Mouse (Mus musculus): Measurements from ENCODE around the gene Vmn2r101. TPM values are rescaled to one million over a fixed set of nuclear protein-coding genes. Genes with fewer than 3 reads are reported as not detected.

Gene Vmn2r101
- not detected in 2 replicates for polyA plus RNA-seq (2015; fragmentation: Nextera tagmentation; extraction: Ambion mirVana)

- H3K4me1 ChIP-seq (ENCODE audit: control insufficient read depth, insufficient read depth, low read depth, low read length) = no peaks in the 10 kb centered on the region
- H3K27me3 ChIP-seq (replicated peaks; ENCODE audit: control insufficient read depth, insufficient read depth, low read length) = no peaks in the 10 kb centered on the region
- no peaks in the 10 kb centered on the region for H3K9me3 ChIP-seq (ENCODE audit: control insufficient read depth, low read length)
- H3K4me3 ChIP-seq (ENCODE audit: low read length) = no peak within 1 kb of the TSS
- H3K9ac ChIP-seq (ENCODE audit: low read depth, low read length) = no peak within 1 kb of the TSS
- H3K4me2 ChIP-seq (ENCODE audit: low read length) = no peak within 1 kb of the TSS
- no peaks in the 10 kb centered on the region for H3K36me3 ChIP-seq (ENCODE audit: control insufficient read depth, insufficient read depth, low read length)
- no peak within 1 kb of the TSS for H3K27ac ChIP-seq (ENCODE audit: low read depth, low read length)
- ATAC-seq = no peak
Observed at GRCm38 (mm10) chr17:19576927-19577326, at the start of gene Vmn2r101. Gene Vmn2r101, plus strand, starts transcription at chr17:19577227.

- Histone ChIP-seq H3K4me2 (ENCODE audit: low read length) (no peak overlapping the region), H3K4me1 (ENCODE audit: control insufficient read depth, insufficient read depth, low read depth, low read length) (no peaks in the 10 kb centered on the region), H3K27me3 (replicated peaks; ENCODE audit: control insufficient read depth, insufficient read depth, low read length) (no peaks in the 10 kb centered on the region), H3K36me3 (ENCODE audit: control insufficient read depth, insufficient read depth, low read length) (no peaks in the 10 kb centered on the region), H3K4me3 (ENCODE audit: low read length) (no peak overlapping the region), H3K27ac (ENCODE audit: low read depth, low read length) (no peak overlapping the region), H3K9ac (ENCODE audit: low read depth, low read length) (no peak overlapping the region), H3K9me3 (ENCODE audit: control insufficient read depth, low read length) (peaks cover 29% of the 10 kb centered on the region)
- no peak for ATAC-seq
- WGBS = 100% methylated on average over 1 of the region's 1 CpGs
Observed at GRCm38 (mm10) chr17:19629328-19629727, 52.3 kb downstream of the Vmn2r101 start.

GRCm38 (mm10) chr17:19658447-19658846 is 81.4 kb downstream of the Vmn2r101 start:
- Histone ChIP-seq H3K4me3 (ENCODE audit: low read length) (no peak overlapping the region), H3K27me3 (replicated peaks; ENCODE audit: control insufficient read depth, insufficient read depth, low read length) (no peaks in the 10 kb centered on the region), H3K9me3 (ENCODE audit: control insufficient read depth, low read length) (no peaks in the 10 kb centered on the region), H3K36me3 (ENCODE audit: control insufficient read depth, insufficient read depth, low read length) (no peaks in the 10 kb centered on the region), H3K4me2 (ENCODE audit: low read length) (no peak overlapping the region), H3K4me1 (ENCODE audit: control insufficient read depth, insufficient read depth, low read depth, low read length) (no peaks in the 10 kb centered on the region), H3K9ac (ENCODE audit: low read depth, low read length) (no peak overlapping the region), H3K27ac (ENCODE audit: low read depth, low read length) (no peak overlapping the region)
- 75% methylated on average over 3 of the region's 3 CpGs for WGBS
- no peak for ATAC-seq

GRCm38 (mm10) chr17:19660028-19660427 is 83.0 kb downstream of the Vmn2r101 start, which contains the start of gene Vmn2r102:
Gene Vmn2r102, plus strand, starts transcription at chr17:19660328.
- Histone ChIP-seq H3K36me3 (ENCODE audit: control insufficient read depth, insufficient read depth, low read length) (no peaks in the 10 kb centered on the region), H3K27me3 (replicated peaks; ENCODE audit: control insufficient read depth, insufficient read depth, low read length) (no peaks in the 10 kb centered on the region), H3K9ac (ENCODE audit: low read depth, low read length) (no peak within 1 kb of the TSS), H3K4me1 (ENCODE audit: control insufficient read depth, insufficient read depth, low read depth, low read length) (no peaks in the 10 kb centered on the region), H3K4me3 (ENCODE audit: low read length) (no peak within 1 kb of the TSS), H3K9me3 (ENCODE audit: control insufficient read depth, low read length) (no peaks in the 10 kb centered on the region), H3K27ac (ENCODE audit: low read depth, low read length) (no peak within 1 kb of the TSS), H3K4me2 (ENCODE audit: low read length) (no peak within 1 kb of the TSS)
- WGBS = 74% methylated on average over 2 of the region's 2 CpGs
- ATAC-seq = no peak

Other genes with a start within 250 kb of the Vmn2r101 start
- gene Vmn2r99, start 215.3 kb upstream of the Vmn2r101 start, polyA plus RNA-seq (2015; fragmentation: Nextera tagmentation; extraction: Ambion mirVana) = not detected in 2 replicates
- gene Vmn2r100, start 72.5 kb upstream of the Vmn2r101 start, polyA plus RNA-seq (2015; fragmentation: Nextera tagmentation; extraction: Ambion mirVana) = not detected in 2 replicates
- gene Vmn2r102, start 83.1 kb downstream of the Vmn2r101 start, polyA plus RNA-seq (2015; fragmentation: Nextera tagmentation; extraction: Ambion mirVana) = not detected in 2 replicates
- gene Vmn2r103, start 196.1 kb downstream of the Vmn2r101 start, polyA plus RNA-seq (2015; fragmentation: Nextera tagmentation; extraction: Ambion mirVana) = not detected in 2 replicates